Mouse (Mus musculus) right cerebral cortex, postnatal 14 days (tissue): ENCODE results near the gene Olfr118.
"Not testable (repeated sequence)": the region's sequence is repeated elsewhere in the genome, so short reads cannot be mapped to it uniquely, and the experiment has no call there.

Experiments
- DNase-seq: peaks from one replicate; pipeline ENCODE4 v3.0.0; 2022

Olfr118 gene

GRCm38 (mm10) chr17:37666688-37667087, at the start of gene Olfr118:
TSS of gene Olfr118 (plus strand) at chr17:37666988.
- no peak for DNase-seq

DNA sequence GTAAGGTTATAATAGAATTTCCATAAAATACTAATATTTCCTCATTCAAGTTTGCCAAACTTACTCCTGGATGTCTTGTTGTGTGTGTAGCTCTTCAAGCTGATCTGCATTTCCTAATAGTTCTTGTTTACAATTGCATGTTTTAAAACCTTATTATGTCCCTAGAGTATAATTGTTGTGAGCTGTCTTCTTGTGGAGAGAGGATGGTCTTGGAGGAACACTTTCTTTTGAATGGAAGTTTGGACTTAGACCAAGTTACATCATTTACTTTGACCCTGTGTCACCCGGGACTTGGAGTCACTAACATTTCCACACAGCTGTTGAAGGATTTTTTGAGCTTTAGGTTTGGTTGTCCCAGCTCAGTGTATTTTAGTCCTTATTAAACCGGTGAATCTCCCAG, 39.8 kb upstream of the Olfr118 start, which contains the start of the genes Olfr115 and Olfr116:
Olfr115 (minus strand) TSS at position 101 of the 400 bp plus-strand sequence.
Olfr116 (minus strand) TSS at position 191 of the 400 bp plus-strand sequence.
- DNase-seq = no peak

GRCm38 (mm10) chr17:37663682-37664081, 3.1 kb upstream of the Olfr118 start, which contains the start of gene Olfr117:
TSS of gene Olfr117 (minus strand) at chr17:37663782.
- no peak for DNase-seq

GRCm38 (mm10) chr17:37696264-37696663, 29.5 kb downstream of the Olfr118 start, which contains the start of gene Olfr119:
TSS of gene Olfr119 (plus strand) at chr17:37696564.
- DNase-seq = not testable (repeated sequence)

DNA sequence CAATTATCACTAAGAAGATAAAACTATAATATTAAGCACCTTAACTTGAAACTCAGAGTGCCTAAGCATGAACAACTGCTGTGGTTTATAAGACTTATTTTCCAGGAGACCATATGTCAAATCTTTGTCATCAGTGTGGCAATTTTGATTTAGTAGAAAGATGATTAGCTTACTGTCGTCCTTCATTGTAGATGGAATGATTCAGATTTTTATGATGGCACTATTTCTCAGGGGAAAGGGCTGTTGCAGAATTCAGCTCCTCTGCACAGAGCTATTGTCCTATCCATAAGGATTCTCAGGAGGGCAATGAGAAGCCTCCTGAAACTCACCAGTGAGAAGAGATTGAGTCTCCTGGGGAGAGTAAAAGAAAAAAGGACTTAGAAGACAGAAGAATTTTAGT, 54.7 kb downstream of the Olfr118 start, which contains the start of gene Olfr120:
Olfr120 (plus strand) TSS at position 301 of the 400 bp plus-strand sequence.
- no peak for DNase-seq
